Mouse (Mus musculus): ENCODE results near the gene Ten1.

Ten1 gene

GRCm38 (mm10) chr11:116196866-116197583, 1.6 kb upstream of the Ten1 start:
- no peak for DNase-seq (ENCODE audit: low read depth, low spot score)

DNA sequence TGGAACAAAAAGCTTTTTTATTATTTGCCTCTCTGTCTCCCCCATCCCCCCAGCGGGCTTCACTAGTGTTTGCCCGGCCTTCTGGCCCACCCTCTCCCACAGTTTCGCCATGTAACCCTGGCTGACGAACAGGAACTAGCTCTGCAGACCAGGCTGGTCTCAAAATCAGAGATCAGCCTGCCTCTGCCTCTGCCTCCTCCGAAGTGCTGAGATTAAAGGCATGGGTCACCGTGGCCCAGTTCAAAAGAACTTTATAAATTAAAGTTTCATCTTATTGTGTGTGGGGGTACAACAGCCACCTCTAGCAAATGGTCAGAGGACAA, 1.1 kb upstream of the Ten1 start:
- DNase-seq (ENCODE audit: low read depth, low spot score): no peak

DNA sequence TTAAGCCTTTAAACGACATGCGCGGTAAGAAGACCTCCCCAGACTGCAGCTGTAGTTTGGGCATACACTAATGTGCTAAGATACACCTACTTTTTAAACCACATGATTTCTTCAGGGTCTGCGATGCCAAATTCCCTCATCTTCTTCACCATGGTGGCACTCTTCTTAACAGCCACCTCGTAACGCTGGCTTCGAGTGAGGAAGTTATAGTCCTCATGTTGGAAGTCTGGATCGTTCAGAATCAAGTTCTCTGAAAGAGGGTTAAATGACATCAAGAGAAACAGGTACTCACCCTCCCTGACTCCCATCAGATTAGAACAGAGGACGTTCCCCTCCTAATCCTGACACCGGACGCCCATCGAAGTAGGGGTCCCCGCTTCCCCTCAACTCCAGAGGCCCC, 523 bp upstream of the Ten1 start:
- peak; percentile 36 for DNase-seq (ENCODE audit: low read depth, low spot score)

DNA sequence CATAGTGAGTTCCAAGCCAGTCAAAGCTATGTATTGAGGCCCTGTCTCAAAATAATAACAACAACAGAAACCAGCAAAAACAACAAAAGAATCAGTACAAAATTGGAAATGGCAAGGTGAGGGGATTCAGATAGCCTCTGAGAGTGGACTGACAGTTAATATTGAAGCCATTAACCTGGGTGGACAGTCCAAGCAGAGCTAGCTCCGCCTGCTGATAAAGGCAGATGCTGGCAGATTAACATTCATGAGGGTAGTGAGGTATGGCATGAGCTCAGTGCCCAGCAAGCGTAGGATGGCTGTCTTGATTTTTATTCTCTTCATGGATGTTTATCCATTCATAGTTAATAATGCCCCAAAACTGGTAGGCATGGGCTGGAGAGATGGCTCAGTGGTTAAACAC, 2.5 kb downstream of the Ten1 start:
- no peak for DNase-seq (ENCODE audit: low read depth, low spot score)

DNA sequence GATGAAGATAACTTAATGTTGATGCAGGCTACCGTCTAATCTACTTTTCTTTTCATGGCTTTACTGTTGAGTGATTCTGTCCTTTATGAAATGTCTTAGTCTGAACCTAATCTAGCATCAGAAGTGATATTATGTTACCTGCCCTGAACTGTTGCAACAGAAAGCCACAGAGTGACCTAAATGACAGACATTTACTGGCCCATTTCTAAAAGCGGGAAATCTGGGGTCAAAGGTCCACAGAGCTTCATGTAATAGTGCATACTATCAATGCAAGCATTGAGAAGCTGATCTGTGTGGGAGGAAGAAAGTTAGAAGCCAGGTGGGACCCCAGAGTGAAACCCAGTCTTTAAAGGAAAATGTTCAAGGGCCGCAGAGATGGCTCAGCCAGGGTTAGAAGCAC, 4.5 kb downstream of the Ten1 start:
- DNase-seq (ENCODE audit: low read depth, low spot score): no peak

DNA sequence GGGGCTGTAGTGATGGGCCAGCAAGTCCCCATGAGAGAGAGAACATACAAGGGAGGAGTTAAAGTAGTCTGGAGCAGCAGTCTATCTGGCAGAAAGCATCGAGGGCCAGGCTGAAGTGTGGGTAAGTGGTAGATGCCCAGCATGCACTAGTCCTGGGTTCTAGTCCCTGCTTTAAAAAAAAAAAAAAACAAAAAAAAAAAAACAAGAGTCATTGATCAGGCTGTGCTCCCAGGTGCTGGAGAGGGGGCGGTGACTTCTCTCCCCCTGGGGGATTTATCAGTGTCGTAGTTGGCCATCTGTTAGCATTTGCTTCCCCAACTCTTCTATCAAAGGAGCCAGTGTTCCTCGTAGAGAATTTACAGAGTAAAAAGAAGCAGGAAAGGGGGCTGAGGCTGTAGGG, 8.0 kb downstream of the Ten1 start:
- DNase-seq (ENCODE audit: low read depth, low spot score): no peak

- DNase-seq (ENCODE audit: low read depth, low spot score): no peak
Observed at GRCm38 (mm10) chr11:116208660-116209059, 10.0 kb downstream of the Ten1 start.

DNA sequence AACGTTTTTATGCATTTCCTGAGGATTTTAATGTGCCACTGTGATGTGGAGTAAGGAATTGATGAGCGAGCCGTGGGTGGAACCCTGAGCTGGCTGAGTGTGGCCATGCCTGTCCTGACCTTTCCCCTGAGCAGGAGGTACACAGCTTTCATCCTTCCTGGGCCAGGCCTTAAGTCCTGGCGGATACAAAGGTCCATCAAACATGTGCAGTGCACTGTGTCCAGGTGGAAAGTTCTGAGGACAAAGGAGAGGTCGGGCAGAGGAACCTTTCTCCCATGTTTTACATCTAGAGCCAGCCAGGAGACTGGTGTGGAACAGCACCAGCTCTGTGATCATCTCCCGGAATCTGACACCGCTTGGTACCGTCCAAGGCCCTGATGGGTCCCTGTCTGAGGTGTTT, 10.6 kb downstream of the Ten1 start:
- DNase-seq (ENCODE audit: low read depth, low spot score): no peak

DNA sequence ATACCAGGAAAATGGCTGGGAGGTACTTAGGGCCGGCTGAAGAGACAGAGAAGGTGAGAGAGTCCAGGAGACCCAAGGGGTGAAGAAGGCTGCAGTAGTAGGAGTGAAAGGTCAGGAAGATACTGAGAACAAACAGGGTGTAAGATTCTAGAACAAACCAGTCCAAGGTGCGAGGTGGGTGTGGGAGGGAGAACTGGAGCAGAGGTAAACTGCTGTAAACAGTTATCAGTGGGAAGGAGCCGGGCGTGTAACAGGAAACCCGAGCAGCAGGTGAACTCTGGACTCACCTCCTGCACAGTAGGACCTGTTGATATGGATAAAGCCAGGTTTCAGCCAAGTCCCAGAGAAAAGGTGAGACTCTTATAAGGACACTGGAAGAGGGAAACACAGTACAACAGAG, 12.0 kb downstream of the Ten1 start:
- no peak for DNase-seq (ENCODE audit: low read depth, low spot score)

DNA sequence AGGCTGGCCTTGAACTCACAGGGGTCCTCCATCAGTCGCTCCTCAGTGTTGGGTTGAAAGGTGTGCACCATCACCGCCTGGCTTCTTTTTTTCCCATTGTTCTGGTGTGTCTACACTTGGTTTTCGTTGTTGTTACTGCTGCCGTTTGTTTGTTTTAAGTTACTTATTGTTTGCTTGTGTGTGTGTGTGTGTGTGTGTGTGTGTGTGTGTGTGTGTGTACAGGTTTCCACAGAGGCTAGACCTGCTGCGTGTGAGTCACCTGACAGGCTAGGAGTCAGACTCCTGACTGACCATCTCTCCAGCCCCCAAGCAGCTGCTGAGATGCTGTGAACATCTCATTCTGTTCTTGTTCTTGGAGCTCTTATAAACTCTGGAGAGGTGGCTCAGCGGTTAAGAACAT, 14.2 kb downstream of the Ten1 start:
- no peak for DNase-seq (ENCODE audit: low read depth, low spot score)

GRCm38 (mm10) chr11:116213877-116214510, 15.3 kb downstream of the Ten1 start:
- no peak for DNase-seq (ENCODE audit: low read depth, low spot score)

GRCm38 (mm10) chr11:116215181-116215580, 16.5 kb downstream of the Ten1 start:
- DNase-seq (ENCODE audit: low read depth, low spot score): no peak

- no peak for DNase-seq (ENCODE audit: low read depth, low spot score)
Observed at GRCm38 (mm10) chr11:116215991-116216390, 17.3 kb downstream of the Ten1 start.

GRCm38 (mm10) chr11:116216549-116216948, 17.9 kb downstream of the Ten1 start:
- no peak for DNase-seq (ENCODE audit: low read depth, low spot score)

GRCm38 (mm10) chr11:116218263-116218662, 19.6 kb downstream of the Ten1 start:
- peak; percentile 55 for DNase-seq (ENCODE audit: low read depth, low spot score)

DNA sequence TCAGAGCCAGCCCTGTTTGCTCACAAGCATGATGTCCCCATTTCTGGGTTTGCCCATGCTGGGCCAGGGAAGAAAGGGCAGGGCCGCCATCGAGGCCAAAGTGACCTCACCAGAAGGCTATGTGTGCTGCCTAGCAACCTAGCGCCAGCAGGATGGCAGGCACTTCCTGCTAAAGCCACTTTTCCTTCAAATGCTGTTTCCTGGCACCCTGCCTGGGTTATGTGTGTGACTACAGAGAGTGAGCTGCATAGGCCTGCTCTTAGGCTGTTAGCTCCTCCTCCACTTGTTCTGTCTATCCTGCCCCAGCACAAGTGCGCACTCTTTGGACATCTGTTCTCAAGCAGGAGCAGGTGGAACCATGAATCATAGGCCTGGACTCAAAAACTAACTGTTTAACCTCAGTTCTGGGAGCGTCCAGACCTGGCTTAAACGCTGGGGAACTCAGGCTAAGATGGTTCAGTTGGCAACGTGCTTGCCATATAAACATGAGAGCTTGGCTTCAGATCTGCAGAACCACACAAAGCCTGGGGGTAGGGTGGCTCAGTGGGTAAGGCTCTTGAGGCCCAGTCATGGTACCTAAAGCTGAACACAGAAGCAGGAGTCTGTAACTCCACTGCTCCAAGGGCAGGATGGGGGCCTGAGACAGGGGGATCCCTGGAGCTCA, 20.2 kb downstream of the Ten1 start:
- peak; percentile 100 for DNase-seq (ENCODE audit: low read depth, low spot score)

DNA sequence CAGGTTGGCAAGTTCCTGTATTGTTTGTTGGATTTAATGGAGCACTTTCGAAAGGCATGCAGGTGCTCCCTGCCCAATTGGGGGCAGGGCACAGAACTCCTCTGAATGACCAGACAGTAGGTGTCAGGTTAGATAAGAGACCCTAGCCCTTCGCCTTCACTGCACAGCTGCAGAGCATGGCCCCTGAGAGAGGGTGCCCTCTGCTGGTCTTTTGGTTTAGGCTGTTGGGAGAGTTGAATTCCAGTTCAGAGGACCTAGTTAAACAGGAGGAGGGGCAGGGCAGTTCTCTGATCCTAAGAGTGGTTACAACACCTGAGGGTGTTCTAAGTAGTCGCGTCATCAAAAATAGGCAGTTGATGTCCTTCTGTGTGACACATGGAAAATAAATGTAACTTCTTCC, 21.2 kb downstream of the Ten1 start:
- peak; percentile 78 for DNase-seq (ENCODE audit: low read depth, low spot score)

GRCm38 (mm10) chr11:116221931-116222739, 23.5 kb downstream of the Ten1 start:
- no peak for DNase-seq (ENCODE audit: low read depth, low spot score)

DNA sequence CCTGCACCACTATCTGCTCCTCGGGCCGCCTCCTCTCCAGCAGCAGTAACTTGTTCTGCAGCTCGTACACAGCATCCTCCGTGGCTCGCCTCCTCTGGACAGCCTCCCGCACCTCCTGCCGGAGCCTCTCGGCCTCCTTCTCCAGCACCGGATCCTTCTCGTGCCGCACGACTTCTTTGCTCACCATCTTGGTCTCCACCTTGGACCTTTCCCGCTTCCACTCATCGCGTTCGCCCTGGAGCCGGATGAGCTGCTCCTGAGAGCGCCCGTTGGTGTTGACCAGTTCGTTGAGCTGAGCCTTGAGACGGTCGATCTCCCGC, 24.0 kb downstream of the Ten1 start:
- no peak for DNase-seq (ENCODE audit: low read depth, low spot score)

DNA sequence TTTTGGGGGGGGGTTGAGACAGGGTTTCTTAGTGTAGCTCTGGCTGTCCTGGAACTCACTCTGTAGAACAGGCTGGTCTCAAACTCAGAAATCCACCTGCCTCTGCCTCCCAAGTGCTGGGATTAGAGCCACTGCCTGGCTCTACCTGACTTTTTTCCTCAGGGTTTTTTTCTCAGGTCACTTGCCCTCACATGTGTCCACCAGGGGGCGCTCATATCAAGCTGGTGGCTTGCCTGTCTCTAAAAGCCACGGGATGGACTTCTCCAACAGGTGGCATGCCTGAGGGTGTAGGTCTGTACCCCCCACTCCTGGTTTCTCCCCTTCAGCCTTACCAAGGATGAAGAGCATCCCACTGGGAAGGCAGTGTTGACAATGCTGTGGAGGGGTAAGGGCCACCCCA, 27.8 kb downstream of the Ten1 start:
- DNase-seq (ENCODE audit: low read depth, low spot score): peak; percentile 88

DNA sequence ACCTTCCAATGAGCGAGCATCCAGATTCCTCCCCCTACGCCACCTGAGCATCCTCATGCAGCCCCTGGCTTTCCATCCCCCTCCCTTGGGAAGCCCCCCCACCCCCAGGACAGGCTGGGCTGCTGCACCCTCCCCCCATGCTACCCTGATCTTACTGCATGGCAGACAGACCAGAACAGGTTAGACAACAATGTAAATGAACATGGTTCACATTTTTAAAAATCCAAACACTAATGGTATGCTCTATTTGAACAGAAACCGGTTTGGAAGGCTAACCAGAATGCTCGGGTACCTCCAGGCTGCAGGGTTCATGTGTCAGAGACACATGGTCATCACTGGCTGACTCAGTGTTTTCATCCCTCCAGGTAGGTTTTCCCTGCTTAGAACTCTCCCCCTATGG, 30.0 kb downstream of the Ten1 start:
- no peak for DNase-seq (ENCODE audit: low read depth, low spot score)

DNA sequence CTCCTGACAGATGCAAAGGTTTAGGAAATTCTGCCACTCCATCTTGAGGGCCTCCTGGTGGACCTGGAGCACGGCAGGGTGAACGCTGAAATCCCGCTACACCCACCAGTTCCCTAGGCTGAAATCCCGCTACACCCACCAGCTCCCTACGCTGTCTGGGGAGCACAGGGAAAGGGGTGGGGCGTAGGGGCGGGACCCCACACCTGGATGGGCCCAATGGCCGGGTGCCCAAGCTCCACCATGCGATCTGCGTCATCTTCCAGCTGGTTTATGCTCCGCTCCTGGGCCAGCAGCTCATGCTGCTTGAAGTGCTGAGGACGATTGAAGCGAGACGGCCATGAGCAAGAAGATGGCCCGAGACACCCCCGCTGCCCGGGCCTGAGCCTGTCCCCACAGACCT, 33.8 kb downstream of the Ten1 start:
- no peak for DNase-seq (ENCODE audit: low read depth, low spot score)

- no peak for DNase-seq (ENCODE audit: low read depth, low spot score)
Observed at GRCm38 (mm10) chr11:116234901-116235300, 36.2 kb downstream of the Ten1 start.

Data from 3T3-L1 (cell line).